Mouse (Mus musculus) retina, postnatal 1 day (tissue): Measurements from ENCODE around the gene Map3k13.
A peak's percentile ranks its signal among the peaks of the same experiment; 100 is the strongest.

ENCODE experiments used
- DNase-seq: peaks from one replicate; pipeline ENCODE4 v3.0.0-alpha.2; 2012

Map3k13 gene

DNA sequence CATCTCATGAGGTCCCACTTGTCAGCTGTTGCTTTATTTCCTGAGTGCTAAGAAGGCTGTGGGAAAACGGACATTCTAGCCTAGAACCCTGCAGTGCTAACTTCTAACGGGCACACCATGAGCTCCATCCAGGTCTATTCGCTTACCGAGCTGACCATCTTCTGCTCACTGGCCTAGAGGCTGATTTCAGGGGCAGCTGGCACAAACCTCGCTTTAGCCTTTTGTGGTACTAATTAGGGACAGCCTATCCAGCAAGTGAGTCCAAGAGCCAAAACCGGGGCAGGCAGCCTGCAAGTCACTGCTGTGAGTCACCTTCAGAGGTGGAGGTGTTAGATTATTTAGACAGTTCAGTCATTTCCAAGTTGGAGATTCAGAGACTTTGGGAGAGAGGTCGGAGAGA, 122.5 kb downstream of the Map3k13 start:
- DNase-seq: no peak

DNA sequence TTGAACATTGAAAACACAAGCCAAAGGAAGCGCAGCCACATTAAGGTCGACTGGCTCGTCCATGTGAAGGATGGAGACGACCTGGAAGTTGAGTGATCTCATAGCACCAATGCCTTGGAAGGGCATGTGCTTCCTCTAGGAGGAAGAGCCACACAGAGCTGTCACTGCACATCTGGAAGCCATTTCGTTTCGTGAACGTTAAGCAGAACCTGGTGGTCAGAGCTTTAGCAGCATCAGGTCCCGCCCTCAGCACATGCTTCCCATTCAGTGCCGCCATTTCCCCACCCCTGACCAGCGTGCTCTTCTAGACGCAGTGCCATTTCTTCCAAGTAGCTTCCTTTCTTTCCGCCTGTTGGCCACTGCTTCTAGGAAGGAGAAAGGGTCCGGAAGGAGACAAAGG, 134.3 kb downstream of the Map3k13 start:
- DNase-seq: no peak

DNA sequence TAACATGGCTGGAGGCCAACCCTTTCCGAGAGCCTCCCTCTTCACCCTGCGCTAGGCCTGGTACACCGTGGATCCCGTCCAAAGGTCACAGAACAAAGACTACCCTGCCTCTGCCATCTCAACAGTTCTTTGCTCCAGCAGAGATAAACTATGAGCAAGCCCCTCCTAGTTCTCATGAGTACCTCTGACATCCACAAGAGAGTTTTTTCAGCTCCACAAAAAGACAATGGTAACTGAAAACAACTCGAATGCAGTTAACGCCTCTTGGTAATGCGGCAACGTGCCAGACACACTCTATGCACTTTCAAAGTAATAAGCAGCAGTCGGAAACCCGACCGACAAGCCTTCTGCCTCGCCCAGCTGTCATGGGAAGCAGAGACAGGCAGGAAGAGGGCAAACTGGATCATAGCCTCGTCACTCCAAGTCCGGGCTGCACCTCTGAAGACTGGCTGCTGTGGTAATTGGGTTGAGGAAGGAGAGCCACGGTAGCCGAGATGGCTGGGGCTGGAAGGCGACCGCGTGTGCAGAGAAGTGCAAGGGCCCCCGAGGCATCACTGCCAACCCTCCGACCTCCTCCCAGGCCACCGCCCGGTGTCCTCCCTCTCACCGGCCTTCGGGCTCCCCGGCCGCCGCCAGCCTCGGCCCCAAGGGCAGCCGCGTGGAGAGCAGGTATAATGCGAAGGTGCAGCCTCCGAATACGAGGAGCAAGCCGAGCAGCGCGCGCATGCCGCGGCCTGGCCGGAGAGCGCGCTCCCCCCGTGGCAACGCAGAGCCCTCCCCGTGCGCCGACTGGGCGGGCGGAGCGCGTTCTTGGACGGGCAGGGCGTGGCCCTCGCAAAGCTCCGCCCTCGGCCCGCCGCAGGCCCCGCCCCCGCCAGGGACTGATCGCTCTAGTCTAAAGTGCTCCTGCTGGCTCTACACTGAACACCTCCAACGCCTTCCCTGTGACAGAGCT, 152.9 kb downstream of the Map3k13 start, which contains the start of gene Tmem41a:
Gene Tmem41a, minus strand, starts transcription at position 792 of the 955 bp plus-strand sequence.
- peak; percentile 90 for DNase-seq

DNA sequence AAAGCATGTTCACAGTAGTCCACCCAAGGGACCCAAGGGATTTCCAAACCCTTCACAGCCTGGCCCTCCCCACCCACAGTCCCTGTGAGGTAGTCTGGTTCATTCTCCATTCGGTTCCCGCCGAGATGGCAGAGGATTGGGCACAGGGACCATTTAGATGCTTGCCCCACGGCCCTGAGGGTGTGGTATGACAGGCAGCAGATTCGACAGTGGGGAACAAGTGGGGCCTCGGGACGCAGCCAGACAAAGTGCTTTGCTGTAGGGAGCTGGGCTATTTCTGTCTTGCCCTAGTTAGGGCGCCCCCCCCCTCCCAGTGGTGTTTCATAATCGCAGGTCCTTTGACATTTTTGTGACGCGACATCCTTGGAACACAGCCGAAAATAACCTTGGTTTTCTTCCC, 161.4 kb downstream of the Map3k13 start:
- DNase-seq: peak; percentile 44

DNA sequence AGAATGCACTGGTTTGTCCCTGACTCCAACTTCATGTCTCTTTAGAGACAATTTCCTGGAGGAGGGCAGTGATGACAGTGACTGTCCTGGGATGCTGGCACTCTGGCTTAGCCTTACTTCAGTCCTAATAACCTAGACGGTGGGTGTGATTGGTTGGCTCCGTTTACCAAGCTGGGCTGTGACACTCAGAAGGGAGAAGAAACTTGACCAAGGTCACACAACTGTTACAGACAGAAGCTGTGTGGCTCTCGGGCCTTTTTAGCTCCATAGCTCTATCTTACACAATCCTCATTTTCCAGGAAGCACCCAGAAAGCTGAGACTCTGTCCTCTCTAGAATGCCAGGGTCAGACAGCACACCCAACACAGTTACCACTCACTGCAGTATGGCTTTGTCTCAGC, 171.4 kb downstream of the Map3k13 start:
- DNase-seq: no peak

DNA sequence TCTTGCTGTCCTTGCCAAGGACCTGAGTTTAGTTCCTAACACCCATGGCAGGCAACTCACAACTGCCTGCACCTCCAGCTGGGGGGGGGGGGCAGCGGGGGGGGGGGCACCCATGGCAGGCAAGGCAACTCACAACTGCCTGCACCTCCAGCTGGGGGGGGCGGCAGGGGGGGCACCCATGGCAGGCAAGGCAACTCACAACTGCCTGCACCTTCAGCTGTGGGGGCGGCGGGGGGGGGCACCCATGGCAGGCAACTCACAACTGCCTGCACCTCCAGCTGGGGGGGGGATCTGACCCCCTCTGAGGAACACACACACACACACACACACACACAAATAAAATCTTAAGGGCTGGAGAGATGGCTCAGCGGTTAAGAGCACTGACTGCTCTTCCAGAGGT, 175.7 kb downstream of the Map3k13 start:
- no peak for DNase-seq

DNA sequence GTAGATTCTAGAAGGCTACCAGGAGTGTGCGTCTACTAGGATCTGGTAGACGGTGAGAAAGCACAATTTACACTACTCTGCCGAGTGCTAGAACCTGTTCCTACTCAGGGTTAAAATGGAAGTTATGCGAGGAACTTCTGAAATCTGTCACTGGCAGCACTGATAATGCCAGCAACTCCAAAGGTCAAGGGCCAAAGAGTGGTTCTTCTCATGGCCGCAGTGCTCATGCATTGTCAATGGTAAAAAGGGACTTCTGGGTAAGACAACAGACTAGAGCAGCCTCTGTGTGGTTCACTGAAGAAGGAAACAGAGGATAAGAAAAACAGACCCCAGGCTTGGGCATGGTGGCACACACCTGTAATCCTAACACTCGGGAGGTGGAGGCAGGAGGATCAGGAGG, 176.4 kb downstream of the Map3k13 start:
- no peak for DNase-seq

DNA sequence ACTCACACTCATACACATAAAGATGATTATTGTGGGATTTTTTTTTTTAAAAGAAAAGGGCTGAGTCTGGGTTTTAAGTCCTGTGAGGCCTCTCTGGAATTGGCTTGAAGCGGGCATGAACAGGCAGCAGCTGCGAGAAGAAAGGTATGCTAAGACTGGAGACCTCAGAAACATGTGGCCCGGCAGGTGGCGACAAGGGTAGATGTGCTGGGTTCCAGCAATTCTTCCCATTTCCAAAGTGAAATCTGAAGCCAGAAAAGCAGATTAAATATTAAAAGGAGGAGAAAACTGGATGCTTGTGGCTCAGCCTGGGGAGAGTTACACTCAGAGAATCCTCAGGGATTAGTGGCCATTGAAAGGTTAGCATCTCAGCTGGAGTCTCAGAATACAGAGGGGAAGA, 177.3 kb downstream of the Map3k13 start:
- DNase-seq: no peak

DNA sequence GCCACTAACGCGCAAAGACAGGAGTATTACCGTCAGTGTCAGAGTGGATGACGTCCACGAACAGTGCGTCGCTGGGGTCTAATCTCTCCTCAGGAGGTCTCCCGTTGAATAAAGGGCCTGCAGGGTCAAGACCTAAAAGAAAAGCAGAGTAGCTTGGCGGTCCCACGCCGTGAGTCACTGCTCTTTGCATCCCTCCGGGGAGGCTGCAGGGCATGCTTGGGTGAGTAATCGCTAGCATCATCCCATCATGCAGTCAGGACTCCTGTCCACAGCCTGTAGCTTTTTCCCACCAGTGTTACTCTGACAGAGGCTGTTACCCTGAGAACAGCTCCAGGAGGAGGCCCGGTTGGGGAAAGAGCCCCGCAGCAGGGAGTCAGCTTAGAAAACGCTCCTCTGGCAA, 182.1 kb downstream of the Map3k13 start:
- DNase-seq: peak; percentile 66

DNA sequence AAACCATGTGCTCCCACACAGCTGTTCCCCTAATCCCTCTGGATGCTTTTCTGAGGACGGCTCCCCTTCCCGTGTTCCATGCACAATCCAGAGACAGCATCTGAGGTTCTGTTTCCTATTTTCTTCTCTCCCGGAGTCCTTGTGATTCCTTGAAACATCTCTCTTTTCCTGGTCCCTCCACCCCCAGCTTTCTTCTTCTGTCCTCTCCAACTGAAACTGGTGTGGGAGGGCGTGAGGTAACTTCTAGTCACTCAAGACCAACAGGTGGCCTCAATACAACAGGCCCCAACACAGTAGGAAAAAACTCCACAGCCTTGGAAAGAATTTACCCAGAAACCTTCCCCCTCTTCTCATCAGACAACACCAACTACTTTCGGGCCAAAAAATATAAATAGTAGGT, 183.2 kb downstream of the Map3k13 start:
- DNase-seq: no peak
